Mouse (Mus musculus): ENCODE results near the gene Spns3.
"Not testable (repeated sequence)": the region's sequence is repeated elsewhere in the genome, so short reads cannot be mapped to it uniquely, and the experiment has no call there.

Gene Spns3

GRCm38 (mm10) chr11:72558155-72558554, 7.8 kb upstream of the Spns3 start:
- no peak for DNase-seq (ENCODE audit: low spot score in 2 of 2)

GRCm38 (mm10) chr11:72556953-72557352, 6.6 kb upstream of the Spns3 start:
- no peak for DNase-seq (ENCODE audit: low spot score in 2 of 2)

DNA sequence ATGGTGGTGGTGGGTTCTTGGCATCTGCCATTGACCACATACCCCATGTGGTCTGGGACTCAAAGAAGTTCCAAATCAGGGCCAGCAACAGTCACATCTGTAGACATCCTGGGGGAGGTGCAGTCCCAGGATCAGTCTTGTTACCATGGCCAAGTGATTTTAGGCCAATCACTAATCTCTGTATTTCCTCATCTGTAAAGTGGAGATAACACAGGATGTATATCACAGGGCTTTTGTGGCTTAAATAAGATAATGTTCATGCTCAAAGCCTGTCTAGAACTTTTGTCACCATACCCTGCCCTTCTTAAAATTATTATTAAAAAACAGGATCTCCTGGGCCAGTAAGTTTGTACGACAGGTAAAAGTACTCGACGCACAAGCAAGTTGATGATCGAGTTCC, 6.2 kb upstream of the Spns3 start:
- DNase-seq (ENCODE audit: low spot score in 2 of 2), result no peak

- peak in 1 of 2 experiments; percentile 39 for DNase-seq (ENCODE audit: low spot score in 2 of 2)
Observed at GRCm38 (mm10) chr11:72551531-72552105, 1.3 kb upstream of the Spns3 start.

- peak in 1 of 2 experiments; percentile 38 for DNase-seq (ENCODE audit: low spot score in 2 of 2)
Observed at GRCm38 (mm10) chr11:72547181-72547580, 3.1 kb downstream of the Spns3 start.

DNA sequence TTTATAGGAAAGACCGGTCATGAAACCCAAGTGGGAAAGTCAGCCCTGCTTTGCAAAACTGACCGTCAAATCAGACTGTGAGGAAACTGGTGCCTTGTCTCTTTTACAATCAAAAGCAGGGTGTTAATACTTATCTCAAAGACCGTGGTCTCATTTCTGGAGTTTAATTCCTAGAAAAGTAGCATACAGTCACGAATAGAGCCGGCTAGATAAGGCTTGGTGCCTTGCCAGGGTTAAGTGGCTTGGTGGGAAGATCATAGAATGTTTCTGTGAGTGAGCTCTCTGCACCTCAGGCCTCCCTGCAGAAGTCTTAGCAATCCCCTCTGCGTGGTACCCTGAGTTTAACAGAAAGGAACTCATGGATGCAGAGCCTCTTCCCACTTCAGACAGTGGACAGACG, 5.6 kb downstream of the Spns3 start:
- DNase-seq (ENCODE audit: low spot score in 2 of 2), result no peak

DNA sequence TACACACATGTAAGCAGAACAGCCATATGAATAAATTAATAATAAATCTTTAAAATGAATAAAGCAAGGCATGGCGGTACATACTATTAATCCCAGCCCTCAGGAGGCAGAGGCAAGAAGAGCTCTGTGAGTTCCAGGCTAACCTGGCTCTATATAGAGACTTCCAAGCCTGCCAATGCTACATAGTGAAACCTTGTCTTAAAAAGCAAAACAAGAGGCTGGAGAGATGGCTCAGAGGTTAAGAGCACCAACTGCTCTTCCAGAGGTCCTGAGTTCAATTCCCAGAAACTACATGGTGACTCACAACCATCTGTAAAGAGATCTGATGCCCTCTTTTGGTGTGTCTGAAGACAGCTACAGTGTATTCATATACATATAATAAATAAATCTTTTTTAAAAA, 6.6 kb downstream of the Spns3 start:
- DNase-seq (ENCODE audit: low spot score in 2 of 2), result not testable (repeated sequence)

DNA sequence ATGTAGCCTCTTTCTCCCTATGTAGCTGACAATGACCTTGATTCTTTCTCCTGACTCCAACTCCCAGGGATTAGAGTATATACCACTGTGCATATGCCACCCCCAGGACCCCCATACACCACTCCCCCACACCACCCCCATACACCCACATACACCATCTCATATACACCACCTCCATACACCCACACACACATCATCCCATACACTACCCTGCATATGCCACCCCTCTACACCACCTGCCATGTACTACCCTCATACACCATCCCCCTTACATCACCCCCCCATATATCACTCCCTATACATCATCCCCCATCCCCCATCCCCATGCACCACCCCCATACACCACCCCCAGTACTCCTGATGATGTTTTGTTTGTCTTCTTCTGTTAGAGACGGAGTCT, 7.7 kb downstream of the Spns3 start:
- no peak for DNase-seq (ENCODE audit: low spot score in 2 of 2)

DNA sequence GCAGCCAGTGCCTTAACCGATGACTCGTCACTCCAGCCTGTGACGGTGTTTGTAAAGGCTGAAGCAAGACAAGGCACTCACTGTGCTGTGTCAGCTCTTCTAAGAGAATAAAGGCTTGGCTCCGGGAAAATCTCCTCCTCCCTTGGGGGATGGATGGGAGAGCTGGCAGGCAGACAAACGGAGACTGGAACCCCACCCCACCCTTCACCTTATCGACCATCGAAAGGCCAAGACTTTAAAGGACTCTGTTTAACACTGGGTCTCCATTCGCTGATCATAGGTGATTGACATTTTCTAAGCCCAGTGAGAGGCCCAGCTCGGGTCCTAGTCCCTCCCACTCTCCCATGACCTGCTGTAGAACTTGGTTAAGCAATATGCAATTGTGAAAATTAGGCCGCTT, 8.4 kb downstream of the Spns3 start:
- DNase-seq (ENCODE audit: low spot score in 2 of 2), result no peak

DNA sequence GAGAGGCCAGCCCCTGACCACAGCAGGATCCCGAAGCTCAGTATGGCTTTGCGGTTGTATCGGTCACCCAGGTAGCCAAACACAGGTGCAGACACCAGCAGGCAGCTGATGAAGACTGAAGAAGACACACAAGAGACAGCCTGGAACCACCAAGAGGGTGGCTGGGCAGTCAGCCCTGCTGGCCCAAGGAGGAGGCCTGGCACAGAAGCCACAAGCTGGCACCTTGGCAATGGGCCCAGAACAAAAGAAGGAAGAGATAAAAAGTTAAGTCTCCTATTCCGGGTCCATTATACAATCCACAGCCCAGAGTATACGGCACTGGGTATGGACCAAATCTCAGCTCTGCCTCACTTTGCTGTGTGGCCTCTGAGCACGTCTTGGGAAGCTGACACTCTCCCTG, 9.9 kb downstream of the Spns3 start:
- DNase-seq (ENCODE audit: low spot score in 2 of 2), result no peak

- no peak for DNase-seq (ENCODE audit: low spot score in 2 of 2)
Observed at GRCm38 (mm10) chr11:72538811-72539210, 11.5 kb downstream of the Spns3 start.

- DNase-seq (ENCODE audit: low spot score in 2 of 2), result peak; percentile 78 to 82
Observed at GRCm38 (mm10) chr11:72538037-72538755, 12.1 kb downstream of the Spns3 start.

DNA sequence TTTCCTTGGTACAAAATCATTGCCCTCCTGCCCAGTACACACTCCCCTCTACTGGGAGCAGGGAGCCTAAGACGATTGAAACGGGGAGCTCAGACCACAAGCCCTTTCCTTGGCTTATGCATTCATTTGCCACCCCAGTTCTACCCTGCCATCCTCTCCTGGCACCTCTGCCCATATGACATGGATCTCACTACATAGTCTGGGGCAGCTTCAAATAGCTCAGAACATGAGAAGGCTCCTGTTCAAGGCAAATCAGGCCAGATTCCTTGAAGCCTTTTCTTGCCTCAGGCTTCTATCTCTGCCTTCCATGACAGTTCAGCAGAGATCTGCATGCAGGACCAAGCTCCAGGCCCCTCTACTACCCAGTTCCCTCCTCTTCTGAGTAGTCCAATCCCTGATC, 12.8 kb downstream of the Spns3 start:
- no peak for DNase-seq (ENCODE audit: low spot score in 2 of 2)

DNA sequence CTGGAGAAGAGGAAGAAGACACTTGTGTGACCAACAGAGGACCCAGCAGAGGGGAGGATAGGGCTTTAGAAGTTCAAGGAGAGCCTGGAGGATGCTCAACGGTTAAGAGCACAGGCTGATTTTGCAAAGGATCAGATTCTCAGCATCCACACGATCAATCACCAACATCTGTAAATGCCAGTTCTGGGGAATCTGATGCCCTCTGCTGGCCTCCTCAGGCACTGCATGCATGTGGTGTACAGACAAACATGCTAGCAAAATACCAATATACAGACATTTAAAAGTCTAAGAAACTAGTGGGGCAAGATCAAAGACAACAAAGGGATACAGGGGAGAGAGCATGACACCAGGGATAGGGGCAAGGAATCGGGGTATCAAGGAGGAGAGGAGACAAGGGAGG, 14.8 kb downstream of the Spns3 start:
- DNase-seq (ENCODE audit: low spot score in 2 of 2), result peak in 1 of 2 experiments; percentile 40

DNA sequence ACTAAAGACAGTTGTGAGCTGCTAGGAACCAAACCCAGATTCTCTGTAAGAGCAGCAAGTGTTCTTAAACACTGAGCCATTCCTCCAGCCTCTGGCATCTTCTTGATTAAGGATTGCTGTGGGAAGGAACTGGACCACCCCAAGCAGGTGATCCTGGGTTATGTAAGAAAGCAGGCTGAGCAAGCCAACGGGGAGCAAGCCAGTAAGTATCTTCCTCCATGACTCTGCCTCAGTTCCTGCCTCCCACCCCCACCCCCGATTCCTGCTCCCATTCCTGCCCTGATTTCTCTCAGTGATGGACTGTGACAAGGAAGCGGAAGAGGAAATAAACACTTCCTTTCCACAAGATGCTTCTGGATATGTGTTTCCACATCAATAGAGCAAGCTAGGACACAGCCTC, 17.4 kb downstream of the Spns3 start:
- DNase-seq (ENCODE audit: low spot score in 2 of 2), result no peak

DNA sequence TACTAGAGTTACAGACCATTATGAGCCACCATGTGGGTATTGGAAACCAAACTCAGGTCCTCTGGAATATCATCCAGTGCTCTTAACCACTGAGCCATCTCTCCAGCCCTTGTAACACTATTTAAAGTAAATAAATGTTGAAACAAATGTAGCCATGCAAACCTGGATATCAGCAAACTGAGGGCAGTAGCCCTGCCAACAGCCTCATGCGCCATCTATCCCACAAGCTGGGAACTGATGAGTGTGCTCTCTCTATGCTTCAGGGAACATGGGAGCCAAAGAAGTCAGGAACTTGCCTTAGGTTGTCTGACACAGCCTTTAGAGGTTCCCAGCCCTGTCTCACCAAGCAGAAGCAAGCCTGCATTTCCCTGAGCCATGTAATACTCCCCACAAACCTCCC, 18.7 kb downstream of the Spns3 start:
- no peak for DNase-seq (ENCODE audit: low spot score in 2 of 2)

DNA sequence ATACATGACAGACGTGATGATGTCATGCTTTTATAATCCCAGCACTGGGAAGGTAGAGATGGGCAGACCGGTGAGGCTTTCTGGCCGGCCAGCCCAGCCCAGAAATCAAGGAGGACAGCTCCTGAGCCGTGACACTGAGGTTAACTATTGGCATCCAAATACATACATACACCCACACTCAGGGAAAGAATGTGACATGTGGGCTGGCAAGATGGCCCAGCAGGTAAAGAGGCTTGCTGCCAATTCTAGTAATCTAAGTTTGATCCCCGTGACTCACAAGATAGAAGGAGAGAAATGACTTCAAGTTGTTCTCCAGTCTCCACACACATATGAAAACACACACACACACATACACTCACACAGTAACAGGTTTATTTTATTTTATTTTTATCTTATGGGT, 19.2 kb downstream of the Spns3 start:
- no peak for DNase-seq (ENCODE audit: low spot score in 2 of 2)

DNA sequence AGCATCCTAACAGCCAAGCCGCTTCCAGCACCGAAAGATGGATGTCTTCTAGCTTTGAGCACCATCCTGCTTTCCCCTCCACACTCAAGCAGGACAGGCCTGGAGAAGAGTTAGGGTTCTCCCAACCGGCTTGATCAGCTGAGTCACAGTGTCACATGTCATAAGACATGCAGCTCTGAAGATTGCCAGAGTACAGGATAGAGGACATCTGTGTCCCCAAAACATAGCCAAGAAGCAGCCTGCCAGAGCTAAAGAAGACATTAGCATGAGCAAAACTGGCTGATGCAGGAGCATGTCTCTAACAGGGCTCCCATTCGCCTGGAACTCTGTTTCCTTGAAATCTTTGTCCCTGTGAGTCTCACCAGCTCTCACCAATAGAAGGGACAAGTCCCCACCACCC, 24.1 kb downstream of the Spns3 start:
- no peak for DNase-seq (ENCODE audit: low spot score in 2 of 2)

GRCm38 (mm10) chr11:72523711-72524110, 26.6 kb downstream of the Spns3 start:
- no peak for DNase-seq (ENCODE audit: low spot score in 2 of 2)

DNA sequence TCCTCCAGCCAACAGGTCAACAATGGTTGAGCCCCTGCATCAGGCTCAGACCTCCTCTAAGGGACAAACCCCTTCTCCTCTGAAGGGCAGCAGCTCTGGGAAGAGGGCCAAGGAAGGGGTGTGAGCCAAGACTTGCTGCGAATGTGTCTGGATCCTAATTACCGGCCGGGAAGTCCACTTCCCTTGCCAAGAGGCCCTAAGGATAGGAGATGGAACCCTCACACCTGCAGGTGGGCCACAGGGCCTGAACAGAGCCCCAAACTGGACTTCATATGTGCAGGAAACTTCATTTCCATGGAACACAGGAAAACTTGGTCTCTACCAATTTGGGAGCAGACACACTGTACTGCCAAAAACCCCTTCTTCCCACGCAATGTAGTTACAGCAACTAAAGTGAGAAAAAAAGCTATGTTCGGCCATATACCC, 27.7 kb downstream of the Spns3 start:
- no peak for DNase-seq (ENCODE audit: low spot score in 2 of 2)

- no peak for DNase-seq (ENCODE audit: low spot score in 2 of 2)
Observed at GRCm38 (mm10) chr11:72521598-72522541, 28.4 kb downstream of the Spns3 start.

- DNase-seq (ENCODE audit: low spot score in 2 of 2), result no peak
Observed at GRCm38 (mm10) chr11:72519895-72520294, 30.4 kb downstream of the Spns3 start.

DNA sequence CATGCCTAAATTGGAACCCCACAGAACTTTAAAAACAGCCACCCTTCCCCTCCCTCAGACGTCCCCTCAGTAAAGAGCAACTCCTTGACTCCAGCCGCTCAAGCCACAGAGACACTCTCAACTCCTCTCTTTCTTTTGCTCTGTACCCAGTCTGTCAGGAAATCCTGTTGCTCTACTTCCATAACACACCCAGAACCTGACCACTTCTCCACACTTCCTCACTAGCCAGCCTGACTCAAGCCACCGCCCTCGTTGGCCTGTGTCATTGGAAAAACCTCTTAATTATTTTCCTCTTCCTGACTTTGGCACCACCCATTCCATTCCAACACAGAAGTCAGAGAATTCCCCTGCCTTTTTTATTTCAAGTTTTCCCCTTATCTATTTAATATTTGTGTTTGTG, 31.1 kb downstream of the Spns3 start:
- no peak for DNase-seq (ENCODE audit: low spot score in 2 of 2)

Data from spleen, postnatal 36 days (tissue).